22 mouse cellular contexts compared by ENCODE assay signal in genomic region chr4:127365834-127366233, GRCm38 (mm10). TPM values are rescaled to one million over a fixed set of nuclear protein-coding genes. Genes with fewer than 3 reads are reported as not detected.
DNase-seq lines count a peak whose midpoint lies in the region; ATAC-seq and TF ChIP-seq lines count a peak whose summit lies in the region.
"Had no signal": no experiment of that assay in that cellular context is flagged by ENCODE, and none has a peak within 500 bp of the region (broad histone marks: within the 10 kb centered on the region; RNA-seq: fewer than 3 reads in every experiment).

No protein-coding gene starts in this region.

- peaks cover 25% of the 10 kb centered on the region for H3K4me1 ChIP-seq in hindbrain, embryonic 12.5 days
- no peaks in the 10 kb centered on the region; the same call in 1 of the 2 replicates for H3K4me1 ChIP-seq in hindbrain, postnatal 0 days (ENCODE audit: insufficient read depth, low read length)
- H3K4me1 ChIP-seq in embryonic facial prominence, embryonic 11.5 days (ENCODE audit: control insufficient read depth, insufficient read depth, low read length) = no peaks in the 10 kb centered on the region
- no peaks in the 10 kb centered on the region for H3K4me1 ChIP-seq in midbrain, embryonic 11.5 days (ENCODE audit: control insufficient read depth, insufficient read depth, low read length)
- H3K4me1 ChIP-seq in neural tube, embryonic 15.5 days = peaks cover 14% of the 10 kb centered on the region; the same call in 1 of the 2 replicates
- H3K4me1 ChIP-seq: liver, embryonic 15.5 days had no signal

- no peak for TF ChIP-seq CTCF in hindbrain, postnatal 0 days (IDR thresholded peaks at IDR 0.05; ENCODE audit: low read depth)

- H3K36me3 ChIP-seq in hindbrain, embryonic 12.5 days = no peaks in the 10 kb centered on the region
- H3K36me3 ChIP-seq in hindbrain, postnatal 0 days (ENCODE audit: insufficient read depth, low read length) = no peaks in the 10 kb centered on the region
- H3K36me3 ChIP-seq in embryonic facial prominence, embryonic 11.5 days (replicated peaks; ENCODE audit: control insufficient read depth, insufficient read depth, low read depth, low read length) = no peaks in the 10 kb centered on the region
- no peaks in the 10 kb centered on the region for H3K36me3 ChIP-seq in midbrain, embryonic 11.5 days (ENCODE audit: control insufficient read depth, insufficient read depth, low read length)
- no peaks in the 10 kb centered on the region for H3K36me3 ChIP-seq in neural tube, embryonic 15.5 days
- H3K36me3 ChIP-seq: liver, embryonic 15.5 days had no signal

- H3K27ac ChIP-seq in hindbrain, embryonic 12.5 days = peak overlapping the region; percentile 44
- H3K27ac ChIP-seq in hindbrain, postnatal 0 days = no peak overlapping the region
- no peak overlapping the region for H3K27ac ChIP-seq in embryonic facial prominence, embryonic 11.5 days (replicated peaks; ENCODE audit: low read depth, low read length)
- no peak overlapping the region for H3K27ac ChIP-seq in midbrain, embryonic 11.5 days (ENCODE audit: low read depth, low read length)
- H3K27ac ChIP-seq in neural tube, embryonic 15.5 days (replicated peaks) = no peak overlapping the region
- H3K27ac ChIP-seq: gastrocnemius, adult 2 months; liver, embryonic 15.5 days had no signal

- no peak overlapping the region for H3K4me2 ChIP-seq in hindbrain, embryonic 12.5 days (replicated peaks)
- H3K4me2 ChIP-seq in hindbrain, postnatal 0 days (ENCODE audit: low read depth, low read length) = no peak overlapping the region
- H3K4me2 ChIP-seq in embryonic facial prominence, embryonic 11.5 days (ENCODE audit: low read depth, low read length) = no peak overlapping the region
- no peak overlapping the region for H3K4me2 ChIP-seq in midbrain, embryonic 11.5 days
- H3K4me2 ChIP-seq in neural tube, embryonic 15.5 days = no peak overlapping the region
- H3K4me2 ChIP-seq: liver, embryonic 15.5 days had no signal

- no peak overlapping the region for H3K4me3 ChIP-seq in hindbrain, embryonic 12.5 days
- H3K4me3 ChIP-seq in hindbrain, postnatal 0 days (ENCODE audit: low read length) = no peak overlapping the region
- no peak overlapping the region for H3K4me3 ChIP-seq in embryonic facial prominence, embryonic 11.5 days (ENCODE audit: low read depth, low read length)
- H3K4me3 ChIP-seq in midbrain, embryonic 11.5 days (ENCODE audit: low read depth, low read length) = no peak overlapping the region
- no peak overlapping the region for H3K4me3 ChIP-seq in neural tube, embryonic 15.5 days (replicated peaks)
- H3K4me3 ChIP-seq: gastrocnemius, adult 2 months; liver, embryonic 15.5 days had no signal

- peak; percentile 73 for ATAC-seq in hindbrain, embryonic 12.5 days (ENCODE audit: low FRiP score)
- ATAC-seq in hindbrain, postnatal 0 days = no peak
- ATAC-seq in embryonic facial prominence, embryonic 11.5 days (replicated peaks; ENCODE audit: insufficient number of reproducible peaks, low FRiP score, low TSS enrichment, low read depth) = peak; percentile 17; the same call in 1 of the 2 replicates
- ATAC-seq in midbrain, embryonic 11.5 days (ENCODE audit: low FRiP score) = 0 out of 2 replicates have a peak, but pooled peaks have one; percentile 10
- no peak for ATAC-seq in neural tube, embryonic 15.5 days (ENCODE audit: low FRiP score)
- no peak for ATAC-seq in erythroblast, adult 5-6 weeks (replicated peaks; ENCODE audit: low FRiP score, poor library complexity, severe bottlenecking)
- ATAC-seq: forebrain, postnatal 0 days; intestine, embryonic 16.5 days had no signal

- H3K9me3 ChIP-seq in hindbrain, embryonic 12.5 days (replicated peaks) = no peaks in the 10 kb centered on the region
- H3K9me3 ChIP-seq in hindbrain, postnatal 0 days (ENCODE audit: low read length) = no peaks in the 10 kb centered on the region
- no peaks in the 10 kb centered on the region for H3K9me3 ChIP-seq in embryonic facial prominence, embryonic 11.5 days (replicated peaks; ENCODE audit: control insufficient read depth, low read length)
- H3K9me3 ChIP-seq in midbrain, embryonic 11.5 days (ENCODE audit: control insufficient read depth, low read length) = no peaks in the 10 kb centered on the region
- H3K9me3 ChIP-seq in neural tube, embryonic 15.5 days (replicated peaks) = no peaks in the 10 kb centered on the region
- H3K9me3 ChIP-seq: liver, embryonic 15.5 days had no signal

- no peak for DNase-seq in hindbrain, postnatal 0 days (ENCODE audit: low spot score)
- DNase-seq in embryonic facial prominence, embryonic 11.5 days (ENCODE audit: low spot score) = no peak
- DNase-seq in midbrain, embryonic 11.5 days (ENCODE audit: low spot score, missing footprints) = no peak
- no peak for DNase-seq in natural killer cell, adult 2 months (ENCODE audit: low spot score in 2 of 2)
- DNase-seq: adrenal gland, postnatal 10 days; cerebellum, adult 8-10 months; forebrain, postnatal 0 days; gastrocnemius, adult 2 months; heart, adult 18-20 months; heart, postnatal 10 days; kidney, postnatal 10 days; left cerebral cortex, postnatal 4 days; lung, postnatal 10 days; thymus, postnatal 4 days had no signal

- no peak overlapping the region for H3K9ac ChIP-seq in hindbrain, embryonic 12.5 days
- no peak overlapping the region for H3K9ac ChIP-seq in hindbrain, postnatal 0 days (replicated peaks; ENCODE audit: low read length)
- no peak overlapping the region for H3K9ac ChIP-seq in embryonic facial prominence, embryonic 11.5 days (replicated peaks; ENCODE audit: low read length)
- H3K9ac ChIP-seq in midbrain, embryonic 11.5 days (ENCODE audit: low read length) = no peak overlapping the region
- 0 out of 2 replicates have a peak overlapping the region, but pooled peaks have one; percentile 14 for H3K9ac ChIP-seq in neural tube, embryonic 15.5 days (replicated peaks)
- H3K9ac ChIP-seq: forebrain, postnatal 0 days; liver, embryonic 15.5 days had no signal

- 20% methylated on average over 4 of the region's 4 CpGs for WGBS in hindbrain, embryonic 12.5 days
- WGBS in hindbrain, postnatal 0 days = 18% methylated on average over 4 of the region's 4 CpGs
- 12% methylated on average over 4 of the region's 4 CpGs for WGBS in embryonic facial prominence, embryonic 11.5 days
- 22% methylated on average over 4 of the region's 4 CpGs for WGBS in midbrain, embryonic 11.5 days
- 13% methylated on average over 4 of the region's 4 CpGs for WGBS in neural tube, embryonic 15.5 days

- 0 out of 2 replicates have a peak, but pooled peaks cover 7% of the 10 kb centered on the region for H3K27me3 ChIP-seq in hindbrain, embryonic 12.5 days
- no peaks in the 10 kb centered on the region for H3K27me3 ChIP-seq in hindbrain, postnatal 0 days (ENCODE audit: insufficient read depth, low read length)
- no peaks in the 10 kb centered on the region for H3K27me3 ChIP-seq in embryonic facial prominence, embryonic 11.5 days (ENCODE audit: control insufficient read depth, insufficient read depth, low read length)
- no peaks in the 10 kb centered on the region for H3K27me3 ChIP-seq in midbrain, embryonic 11.5 days (ENCODE audit: control insufficient read depth, insufficient read depth, low read length)
- no peaks in the 10 kb centered on the region for H3K27me3 ChIP-seq in neural tube, embryonic 15.5 days (replicated peaks)
- H3K27me3 ChIP-seq: liver, embryonic 15.5 days had no signal

RNA-seq across cellular contexts. Expression of gene Gjb5, which starts 7.9 kb away (rescaled TPM):
- polyA plus RNA-seq in hindbrain, embryonic 12.5 days (2016; fragmentation: Nextera tagmentation; extraction: Ambion mirVana) = 0.30 and 0.44 TPM in 2 replicates
- 0.40 and 0.73 TPM in 2 replicates for total RNA-seq in hindbrain, postnatal 0 days (2014; rRNA removed)
- 0.51 and 0.57 TPM in 2 replicates for polyA plus RNA-seq in hindbrain, postnatal 0 days (2015; fragmentation: Nextera tagmentation; extraction: Ambion mirVana)
- 0.70 and 0.84 TPM in 2 replicates for polyA plus RNA-seq in embryonic facial prominence, embryonic 11.5 days (2014; fragmentation: Nextera tagmentation; extraction: Ambion mirVana)
- 0.42 and 0.46 TPM in 2 replicates for polyA plus RNA-seq in midbrain, embryonic 11.5 days (2014; fragmentation: Nextera tagmentation; extraction: Ambion mirVana)
- polyA plus RNA-seq in neural tube, embryonic 15.5 days (2015; fragmentation: Nextera tagmentation; extraction: Ambion mirVana) = 0.41 and 0.49 TPM in 2 replicates
- not detected in 2 replicates for total RNA-seq in erythroblast, adult 5-6 weeks (2015; ENCODE audit: low replicate concordance)
- not detected in 2 replicates for total RNA-seq in erythroblast, adult 5-6 weeks (2017; ENCODE audit: low replicate concordance)
- total RNA-seq: gastrocnemius, adult 2 months; layer of hippocampus, postnatal 14 days; megakaryocyte-erythroid progenitor cell, adult 5-6 weeks; MEL had no signal

RNA-seq across cellular contexts. Expression of gene Gjb4, which starts 12.0 kb away (rescaled TPM):
- 0.19 and 0.36 TPM in 2 replicates for polyA plus RNA-seq in hindbrain, embryonic 12.5 days (2016; fragmentation: Nextera tagmentation; extraction: Ambion mirVana)
- total RNA-seq in hindbrain, postnatal 0 days (2014; rRNA removed) = not detected in 2 replicates
- polyA plus RNA-seq in hindbrain, postnatal 0 days (2015; fragmentation: Nextera tagmentation; extraction: Ambion mirVana) = not detected in 2 replicates
- 0.18 and 0.20 TPM in 2 replicates for polyA plus RNA-seq in embryonic facial prominence, embryonic 11.5 days (2014; fragmentation: Nextera tagmentation; extraction: Ambion mirVana)
- polyA plus RNA-seq in midbrain, embryonic 11.5 days (2014; fragmentation: Nextera tagmentation; extraction: Ambion mirVana) = 0.10 TPM in 1 of 2 replicates, not detected in the other
- 0.13 TPM in 1 of 2 replicates, not detected in the other for polyA plus RNA-seq in neural tube, embryonic 15.5 days (2015; fragmentation: Nextera tagmentation; extraction: Ambion mirVana)
- not detected in 2 replicates for total RNA-seq in erythroblast, adult 5-6 weeks (2015; ENCODE audit: low replicate concordance)
- total RNA-seq in erythroblast, adult 5-6 weeks (2017; ENCODE audit: low replicate concordance) = not detected in 2 replicates
- total RNA-seq: adrenal gland, postnatal 10 days; forebrain, postnatal 0 days; gastrocnemius, adult 2 months; heart, adult 18-20 months; heart, postnatal 10 days; layer of hippocampus, postnatal 14 days; left cerebral cortex, postnatal 4 days; megakaryocyte-erythroid progenitor cell, adult 5-6 weeks; MEL had no signal
- polyA plus RNA-seq: forebrain, postnatal 0 days; liver, embryonic 15.5 days had no signal

RNA-seq across cellular contexts. Expression of gene Gjb3, which starts 35.2 kb away (rescaled TPM):
- 0.33 and 0.46 TPM in 2 replicates for polyA plus RNA-seq in hindbrain, embryonic 12.5 days (2016; fragmentation: Nextera tagmentation; extraction: Ambion mirVana)
- total RNA-seq in hindbrain, postnatal 0 days (2014; rRNA removed) = 0.21 and 0.83 TPM in 2 replicates
- polyA plus RNA-seq in hindbrain, postnatal 0 days (2015; fragmentation: Nextera tagmentation; extraction: Ambion mirVana) = 0.44 and 0.59 TPM in 2 replicates
- polyA plus RNA-seq in embryonic facial prominence, embryonic 11.5 days (2014; fragmentation: Nextera tagmentation; extraction: Ambion mirVana) = 2.7 and 3.8 TPM in 2 replicates
- 0.65 and 0.75 TPM in 2 replicates for polyA plus RNA-seq in midbrain, embryonic 11.5 days (2014; fragmentation: Nextera tagmentation; extraction: Ambion mirVana)
- polyA plus RNA-seq in neural tube, embryonic 15.5 days (2015; fragmentation: Nextera tagmentation; extraction: Ambion mirVana) = 0.59 TPM in 1 of 2 replicates, not detected in the other
- total RNA-seq in erythroblast, adult 5-6 weeks (2015; ENCODE audit: low replicate concordance) = 0.84 TPM in 1 of 2 replicates, not detected in the other
- 2.4 TPM in 1 of 2 replicates, not detected in the other for total RNA-seq in erythroblast, adult 5-6 weeks (2017; ENCODE audit: low replicate concordance)
- total RNA-seq: gastrocnemius, adult 2 months; megakaryocyte-erythroid progenitor cell, adult 5-6 weeks; MEL had no signal

RNA-seq across cellular contexts. Expression of gene Gja4, which starts 52.0 kb away (rescaled TPM):
- polyA plus RNA-seq in hindbrain, embryonic 12.5 days (2016; fragmentation: Nextera tagmentation; extraction: Ambion mirVana) = 13.9 and 15.2 TPM in 2 replicates
- total RNA-seq in hindbrain, postnatal 0 days (2014; rRNA removed) = 20.8 and 30.8 TPM in 2 replicates
- 19.4 and 20.5 TPM in 2 replicates for polyA plus RNA-seq in hindbrain, postnatal 0 days (2015; fragmentation: Nextera tagmentation; extraction: Ambion mirVana)
- 13.1 and 13.4 TPM in 2 replicates for polyA plus RNA-seq in embryonic facial prominence, embryonic 11.5 days (2014; fragmentation: Nextera tagmentation; extraction: Ambion mirVana)
- 18.3 and 20.1 TPM in 2 replicates for polyA plus RNA-seq in midbrain, embryonic 11.5 days (2014; fragmentation: Nextera tagmentation; extraction: Ambion mirVana)
- polyA plus RNA-seq in neural tube, embryonic 15.5 days (2015; fragmentation: Nextera tagmentation; extraction: Ambion mirVana) = 20.4 and 20.5 TPM in 2 replicates
- total RNA-seq in erythroblast, adult 5-6 weeks (2015; ENCODE audit: low replicate concordance) = not detected in 2 replicates
- not detected in 2 replicates for total RNA-seq in erythroblast, adult 5-6 weeks (2017; ENCODE audit: low replicate concordance)
- total RNA-seq: megakaryocyte-erythroid progenitor cell, adult 5-6 weeks; MEL had no signal

Comparison
In these comparisons a context has a peak if more than half of its experiments do, and no peak if none do; other contexts are left out.
1. ATAC-seq: peak in hindbrain, embryonic 12.5 days (single experiment), embryonic facial prominence, embryonic 11.5 days (single experiment) and midbrain, embryonic 11.5 days (single experiment); none in hindbrain, postnatal 0 days (single experiment), neural tube, embryonic 15.5 days (single experiment) and erythroblast, adult 5-6 weeks (single experiment).